Mouse (Mus musculus): ENCODE measurements around the gene Lmf2. TPM values are rescaled to one million over a fixed set of nuclear protein-coding genes. Genes with fewer than 3 reads are reported as not detected.

Gene Lmf2
- polyA plus RNA-seq, 1 experiment = 96.5 TPM

GRCm38 (mm10) chr15:89376957-89377356 lies 21.5 kb upstream of the Lmf2 start, which contains the start of gene Tymp:
Gene Tymp, minus strand, starts transcription at chr15:89377039.
- H3K27me3 ChIP-seq (ENCODE audit: control insufficient read depth, insufficient read depth, insufficient read length) = peaks cover 34% of the 10 kb centered on the region
- H3K79me2 ChIP-seq (ENCODE audit: control insufficient read depth, insufficient read depth) = no peaks in the 10 kb centered on the region
- H3K4me2 ChIP-seq (ENCODE audit: low read depth) = no peak within 1 kb of the TSS
- TF ChIP-seq USF1 (IDR thresholded peaks at IDR 0.05; ENCODE audit: low read depth) (no peak), E2F4 (IDR thresholded peaks at IDR 0.05; ENCODE audit: insufficient read depth) (no peak), TCF12 (IDR thresholded peaks at IDR 0.05; ENCODE audit: insufficient read depth, poor library complexity, severe bottlenecking) (no peak), SRF (IDR thresholded peaks at IDR 0.05; ENCODE audit: control insufficient read depth, insufficient read length, low read depth) (no peak), POLR2AphosphoS2 (IDR thresholded peaks at IDR 0.05; ENCODE audit: insufficient read length, low read depth) (no peak), MYOG (IDR thresholded peaks at IDR 0.05; ENCODE audit: control insufficient read depth in 1 of 3, insufficient read depth in 1 of 3, insufficient read length in 2 of 3, low read depth in 2 of 3) (no peak), MAX (IDR thresholded peaks at IDR 0.05; ENCODE audit: low read depth) (no peak)
- no peak within 1 kb of the TSS for H3ac ChIP-seq (ENCODE audit: control insufficient read depth, insufficient read length)
- H3K36me3 ChIP-seq (ENCODE audit: control insufficient read depth, insufficient read depth) = peaks cover 1% of the 10 kb centered on the region
- H3K4me3 ChIP-seq = no peak within 1 kb of the TSS

GRCm38 (mm10) chr15:89376040-89376439 lies 20.6 kb upstream of the Lmf2 start:
- Histone ChIP-seq H3K4me2 (ENCODE audit: low read depth) (no peak overlapping the region), H3K36me3 (ENCODE audit: control insufficient read depth, insufficient read depth) (peaks cover 10% of the 10 kb centered on the region), H3K79me2 (ENCODE audit: control insufficient read depth, insufficient read depth) (no peaks in the 10 kb centered on the region), H3K27me3 (ENCODE audit: control insufficient read depth, insufficient read depth, insufficient read length) (peaks cover 34% of the 10 kb centered on the region), H3K4me3 (no peak overlapping the region), H3ac (ENCODE audit: control insufficient read depth, insufficient read length) (no peak overlapping the region)
- TF ChIP-seq POLR2AphosphoS2 (IDR thresholded peaks at IDR 0.05; ENCODE audit: insufficient read length, low read depth) = no peak
- no peak for TF ChIP-seq CEBPB (IDR thresholded peaks at IDR 0.05; ENCODE audit: insufficient read depth, poor library complexity, severe bottlenecking)

- peaks cover 19% of the 10 kb centered on the region for H3K36me3 ChIP-seq (ENCODE audit: control insufficient read depth, insufficient read depth)
- no peak overlapping the region for H3ac ChIP-seq (ENCODE audit: control insufficient read depth, insufficient read length)
- no peaks in the 10 kb centered on the region for H3K79me2 ChIP-seq (ENCODE audit: control insufficient read depth, insufficient read depth)
- TF ChIP-seq TCF12 (IDR thresholded peaks at IDR 0.05; ENCODE audit: insufficient read depth, poor library complexity, severe bottlenecking) = no peak
- no peak for TF ChIP-seq MAX (IDR thresholded peaks at IDR 0.05; ENCODE audit: low read depth)
- no peak for TF ChIP-seq POLR2AphosphoS2 (IDR thresholded peaks at IDR 0.05; ENCODE audit: insufficient read length, low read depth)
- no peak for TF ChIP-seq MYOG (IDR thresholded peaks at IDR 0.05; ENCODE audit: control insufficient read depth in 1 of 3, insufficient read depth in 1 of 3, insufficient read length in 2 of 3, low read depth in 2 of 3)
- TF ChIP-seq SRF (IDR thresholded peaks at IDR 0.05; ENCODE audit: control insufficient read depth, insufficient read length, low read depth) = no peak
- no peak for TF ChIP-seq POLR2A (IDR thresholded peaks at IDR 0.05; ENCODE audit: insufficient read length, low read depth)
- no peak for TF ChIP-seq MYOD1 (IDR thresholded peaks at IDR 0.05; ENCODE audit: control insufficient read depth in 1 of 3, insufficient read length in 2 of 3, low read depth in 2 of 3)
- no peak for TF ChIP-seq CEBPB (IDR thresholded peaks at IDR 0.05; ENCODE audit: insufficient read depth, poor library complexity, severe bottlenecking)
- no peak for TF ChIP-seq REST (IDR thresholded peaks at IDR 0.05; ENCODE audit: insufficient read depth, insufficient read length)
- TF ChIP-seq USF1 (IDR thresholded peaks at IDR 0.05; ENCODE audit: low read depth) = no peak
- TF ChIP-seq TCF3 (IDR thresholded peaks at IDR 0.05; ENCODE audit: insufficient read length, low read depth) = no peak
- no peak for TF ChIP-seq E2F4 (IDR thresholded peaks at IDR 0.05; ENCODE audit: insufficient read depth)
- H3K27me3 ChIP-seq (ENCODE audit: control insufficient read depth, insufficient read depth, insufficient read length) = peaks cover 34% of the 10 kb centered on the region
- peak overlapping the region; percentile 44 for H3K4me3 ChIP-seq
- H3K4me2 ChIP-seq (ENCODE audit: low read depth) = no peak overlapping the region
Observed at GRCm38 (mm10) chr15:89374801-89375534, 19.5 kb upstream of the Lmf2 start.

- Histone ChIP-seq H3K79me2 (ENCODE audit: control insufficient read depth, insufficient read depth) (no peaks in the 10 kb centered on the region), H3K4me3 (peak overlapping the region; percentile 44), H3ac (ENCODE audit: control insufficient read depth, insufficient read length) (peak overlapping the region; percentile 34), H3K4me2 (ENCODE audit: low read depth) (peak overlapping the region; percentile 83), H3K36me3 (ENCODE audit: control insufficient read depth, insufficient read depth) (peaks cover 24% of the 10 kb centered on the region), H3K27me3 (ENCODE audit: control insufficient read depth, insufficient read depth, insufficient read length) (peaks cover 31% of the 10 kb centered on the region)
- TF ChIP-seq REST (IDR thresholded peaks at IDR 0.05; ENCODE audit: insufficient read depth, insufficient read length) = no peak
- TF ChIP-seq TCF12 (IDR thresholded peaks at IDR 0.05; ENCODE audit: insufficient read depth, poor library complexity, severe bottlenecking) = no peak
- no peak for TF ChIP-seq MYOD1 (IDR thresholded peaks at IDR 0.05; ENCODE audit: control insufficient read depth in 1 of 3, insufficient read length in 2 of 3, low read depth in 2 of 3)
- no peak for TF ChIP-seq POLR2A (IDR thresholded peaks at IDR 0.05; ENCODE audit: insufficient read length, low read depth)
- TF ChIP-seq MAX (IDR thresholded peaks at IDR 0.05; ENCODE audit: low read depth) = no peak
Observed at GRCm38 (mm10) chr15:89374340-89374739, 18.9 kb upstream of the Lmf2 start.

- H3ac ChIP-seq (ENCODE audit: control insufficient read depth, insufficient read length) = peak within 1 kb of the TSS; percentile 34
- H3K27me3 ChIP-seq (ENCODE audit: control insufficient read depth, insufficient read depth, insufficient read length) = peaks cover 26% of the 10 kb centered on the region
- peaks cover 29% of the 10 kb centered on the region for H3K36me3 ChIP-seq (ENCODE audit: control insufficient read depth, insufficient read depth)
- peak within 1 kb of the TSS; percentile 83 for H3K4me2 ChIP-seq (ENCODE audit: low read depth)
- peak within 1 kb of the TSS; percentile 44 for H3K4me3 ChIP-seq
- TF ChIP-seq MYOD1 (IDR thresholded peaks at IDR 0.05; ENCODE audit: control insufficient read depth in 1 of 3, insufficient read length in 2 of 3, low read depth in 2 of 3) = peak in 1 of 3 experiments; percentile 72
- TF ChIP-seq MAX (IDR thresholded peaks at IDR 0.05; ENCODE audit: low read depth) = peak; percentile 82
- no peak for TF ChIP-seq REST (IDR thresholded peaks at IDR 0.05; ENCODE audit: insufficient read depth, insufficient read length)
- TF ChIP-seq TCF3 (IDR thresholded peaks at IDR 0.05; ENCODE audit: insufficient read length, low read depth) = no peak
- no peak for TF ChIP-seq POLR2AphosphoS2 (IDR thresholded peaks at IDR 0.05; ENCODE audit: insufficient read length, low read depth)
- TF ChIP-seq USF1 (IDR thresholded peaks at IDR 0.05; ENCODE audit: low read depth) = peak; percentile 83
- TF ChIP-seq POLR2A (IDR thresholded peaks at IDR 0.05; ENCODE audit: insufficient read length, low read depth) = peak; percentile 72
- peak in 2 of 3 experiments; percentile 6 to 54 for TF ChIP-seq MYOG (IDR thresholded peaks at IDR 0.05; ENCODE audit: control insufficient read depth in 1 of 3, insufficient read depth in 1 of 3, insufficient read length in 2 of 3, low read depth in 2 of 3)
- no peaks in the 10 kb centered on the region for H3K79me2 ChIP-seq (ENCODE audit: control insufficient read depth, insufficient read depth)
Observed at GRCm38 (mm10) chr15:89373762-89374248, 18.3 kb upstream of the Lmf2 start, which contains the start of gene Sco2. Gene Sco2, minus strand, starts transcription at chr15:89373846.

Data from myocyte (in vitro differentiated cells).